Mouse (Mus musculus): Measurements from ENCODE around the gene Col27a1. TPM values are rescaled to one million over a fixed set of nuclear protein-coding genes. Genes with fewer than 3 reads are reported as not detected.

Gene Col27a1
- total RNA-seq, 2 experiments from 2014 or later: 6.1 to 8.3 TPM

- no peak for DNase-seq
Measured at GRCm38 (mm10) chr4:63259066-63259465, 45.3 kb downstream of the Col27a1 start.

DNA sequence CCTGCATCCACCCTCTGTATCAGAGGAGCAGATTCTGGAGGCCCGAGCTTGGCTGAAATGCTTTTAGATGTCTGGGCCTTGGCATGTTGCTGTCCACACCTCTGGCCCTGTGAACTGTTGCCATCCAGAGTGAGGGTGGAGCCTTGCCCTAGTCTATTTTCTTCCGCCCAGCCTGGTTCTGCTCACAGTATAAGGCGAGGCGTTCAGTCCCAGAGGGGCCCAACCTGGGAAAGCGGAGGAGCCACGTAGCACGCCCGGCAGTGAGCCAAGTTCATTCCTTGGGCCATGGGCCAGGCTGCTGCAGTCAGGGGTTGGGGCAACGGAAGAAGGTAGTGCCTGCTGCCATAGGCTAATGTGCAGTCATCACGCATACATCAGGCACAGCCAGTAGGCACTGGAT is 46.7 kb downstream of the Col27a1 start:
- DNase-seq: no peak

DNA sequence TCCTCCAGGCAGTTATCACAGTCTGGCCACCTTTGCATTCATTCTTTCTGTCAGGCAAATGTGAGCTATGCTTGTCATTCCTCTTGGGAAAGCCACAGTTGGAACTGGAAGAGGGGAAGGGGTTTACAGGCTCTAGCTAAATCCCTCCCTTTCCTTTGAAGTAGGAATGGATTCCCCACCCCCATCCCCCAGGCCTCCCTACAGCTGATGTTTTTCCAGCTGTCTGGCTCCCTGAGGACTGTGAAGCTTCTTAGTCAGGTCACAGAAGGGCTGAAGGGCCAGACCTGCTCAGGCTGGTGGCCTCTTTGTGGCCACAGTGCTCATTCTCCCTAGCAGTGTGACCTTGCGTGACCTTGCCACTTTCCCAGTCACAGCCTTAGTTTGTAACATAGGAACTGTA is 49.1 kb downstream of the Col27a1 start:
- no peak for DNase-seq

DNA sequence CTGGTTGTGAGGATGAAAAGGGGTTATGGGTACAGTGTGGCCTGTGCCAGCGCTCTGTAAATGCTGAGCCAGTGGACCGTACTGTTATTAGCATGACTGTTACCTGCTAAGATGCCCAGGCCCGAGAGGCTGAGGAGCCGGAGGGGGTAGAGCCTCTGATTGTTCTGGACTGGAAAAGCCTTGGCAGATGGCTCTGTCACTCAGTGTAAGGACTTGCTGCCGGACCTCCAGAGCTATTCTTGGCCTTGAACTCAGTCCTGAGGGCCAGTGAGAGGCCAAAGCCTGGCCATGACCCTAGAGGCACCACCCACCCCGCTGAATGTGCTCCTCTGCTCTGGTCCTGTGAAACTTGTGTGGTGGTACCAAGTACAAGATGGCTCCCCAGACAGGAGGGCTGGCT is 52.5 kb downstream of the Col27a1 start:
- no peak for DNase-seq

- no peak for DNase-seq
Measured at GRCm38 (mm10) chr4:63267121-63267520, 53.3 kb downstream of the Col27a1 start.

DNA sequence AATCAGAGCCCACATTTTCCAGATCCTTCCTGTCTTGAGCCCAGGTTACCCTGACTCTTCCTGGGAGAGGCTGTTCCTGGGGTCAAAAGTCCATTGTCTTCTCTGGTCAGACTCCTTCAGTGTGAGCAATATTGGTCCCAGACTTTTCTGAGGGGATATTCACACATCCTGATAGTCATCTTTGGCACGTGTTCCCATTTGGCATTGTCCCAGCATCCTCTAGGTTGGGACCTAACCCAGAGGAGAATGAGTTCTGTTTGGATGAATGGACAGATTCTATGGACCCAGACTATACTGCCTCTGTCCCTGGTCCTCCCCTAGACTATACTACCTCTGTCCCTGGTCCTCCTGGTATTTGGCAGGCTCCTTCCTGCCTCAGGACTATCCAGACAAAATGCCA is 53.8 kb downstream of the Col27a1 start:
- no peak for DNase-seq

DNA sequence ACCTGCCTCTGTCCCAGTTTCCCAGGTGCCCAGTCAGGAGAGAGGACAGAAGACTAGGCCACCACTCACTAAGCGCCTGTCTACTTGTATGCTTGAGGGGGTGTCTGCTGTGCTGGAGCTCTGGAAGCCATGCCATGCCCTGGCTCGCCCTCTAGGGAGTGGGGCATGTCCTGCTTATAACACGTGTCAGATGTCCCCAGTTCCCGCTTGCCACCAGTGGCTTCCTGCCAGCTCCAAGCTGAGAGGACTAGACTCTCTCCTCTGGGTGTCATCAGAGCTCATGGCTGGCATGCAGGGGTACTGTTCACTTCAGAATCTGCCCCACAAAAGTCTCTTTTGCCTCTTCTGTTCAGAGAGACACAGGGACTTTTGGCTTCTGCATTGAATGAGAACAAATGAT is 55.0 kb downstream of the Col27a1 start:
- DNase-seq: no peak

- no peak for DNase-seq
Measured at GRCm38 (mm10) chr4:63274516-63274915, 60.7 kb downstream of the Col27a1 start.

DNA sequence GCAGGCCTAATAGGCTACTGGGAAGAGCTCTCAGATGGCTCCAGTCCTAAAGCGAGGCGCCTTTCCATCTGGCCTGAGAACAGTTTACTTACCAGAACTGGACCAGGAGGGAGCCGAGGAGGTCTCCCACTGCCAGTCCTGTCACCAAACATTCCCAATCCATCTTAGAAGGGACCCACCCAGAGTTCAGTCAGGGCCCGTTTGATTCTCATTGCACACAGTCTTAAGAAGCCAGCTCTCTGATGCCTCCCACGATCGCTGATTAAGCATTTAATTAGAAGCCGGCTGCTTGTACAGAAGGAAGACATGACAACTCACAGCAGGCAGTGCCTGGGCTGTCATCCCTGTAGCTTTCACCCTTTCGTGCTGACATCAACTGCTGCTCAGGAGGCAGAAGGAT is 61.4 kb downstream of the Col27a1 start:
- DNase-seq: no peak

DNA sequence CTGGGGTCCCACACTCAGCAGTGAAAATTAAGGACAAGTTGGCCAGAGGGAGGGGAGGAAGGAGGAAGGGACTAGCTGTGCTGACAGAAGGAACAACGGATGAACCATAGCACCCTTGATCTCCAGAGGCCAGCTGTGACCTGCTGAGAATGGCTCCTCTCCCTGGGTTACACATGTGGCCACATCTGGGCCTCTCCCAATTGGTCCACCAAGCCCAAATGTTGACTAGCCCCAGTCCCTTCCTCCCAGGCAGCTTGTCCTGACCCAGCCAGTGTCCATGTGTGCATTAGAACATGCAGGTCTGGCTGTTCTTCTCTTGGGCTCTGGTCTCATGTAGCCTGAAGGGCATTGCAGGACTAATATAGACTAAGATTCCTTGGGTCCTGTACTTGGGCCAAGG is 62.8 kb downstream of the Col27a1 start:
- DNase-seq: no peak

DNA sequence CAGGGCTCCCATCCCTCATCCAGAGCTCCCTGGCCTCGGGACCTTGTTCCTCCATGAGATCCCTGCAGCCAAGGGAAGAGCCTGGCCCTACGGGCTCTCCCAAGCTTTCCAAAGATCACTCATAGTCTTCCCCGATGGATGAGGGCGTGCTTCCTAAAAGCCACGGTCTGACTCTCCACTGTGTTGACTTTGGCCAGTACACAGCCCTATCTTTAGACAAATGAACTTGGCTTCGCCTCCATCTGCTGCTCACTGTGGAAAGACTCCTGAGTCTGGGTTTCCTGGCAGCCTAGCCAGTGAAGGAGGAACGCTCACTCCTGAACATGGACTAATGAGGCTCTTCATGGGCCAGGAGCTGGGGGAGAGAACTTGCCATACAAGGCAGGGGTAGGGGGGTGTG is 65.0 kb downstream of the Col27a1 start:
- peak in 1 of 2 experiments; percentile 18 for DNase-seq

DNA sequence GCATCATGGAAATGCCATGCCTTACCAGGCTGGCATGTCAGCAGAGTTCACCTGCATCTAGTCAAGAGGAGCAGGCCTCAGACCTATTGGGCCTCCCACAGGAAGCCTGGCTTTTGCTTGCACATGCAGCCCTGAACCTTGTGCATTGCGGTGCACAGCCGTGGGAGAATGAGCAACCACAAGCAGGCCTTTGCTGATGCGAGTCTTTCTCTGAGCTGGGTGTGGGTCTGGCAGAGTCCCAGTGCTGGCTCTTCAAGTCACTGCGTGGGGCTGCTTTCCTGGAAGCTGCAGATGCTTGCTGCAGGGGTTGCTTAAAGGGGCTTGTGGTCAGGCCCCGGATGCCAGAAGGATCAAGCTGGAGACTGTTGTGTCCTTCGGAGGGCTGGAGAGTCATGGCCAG is 67.9 kb downstream of the Col27a1 start:
- DNase-seq: no peak

DNA sequence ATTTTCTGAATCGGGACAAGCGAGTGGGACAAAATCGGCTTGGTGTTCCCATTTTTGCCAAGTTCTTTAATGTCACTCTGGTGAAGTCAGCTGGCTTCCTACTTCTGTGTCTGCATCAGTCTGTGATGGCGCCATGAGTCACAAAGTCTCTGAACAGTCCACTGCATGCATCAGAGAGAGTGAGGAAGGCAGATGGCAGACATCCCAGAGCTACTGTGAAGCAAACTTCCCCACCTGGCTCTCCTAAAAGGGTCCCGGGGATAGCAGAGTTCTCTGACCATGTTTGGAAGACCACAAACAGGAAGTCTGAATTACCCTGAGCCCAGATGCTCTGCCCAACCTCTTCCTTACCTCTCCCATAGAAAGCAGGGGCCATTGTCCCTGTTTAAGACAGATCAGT is 69.5 kb downstream of the Col27a1 start:
- peak; percentile 42 to 65 for DNase-seq

DNA sequence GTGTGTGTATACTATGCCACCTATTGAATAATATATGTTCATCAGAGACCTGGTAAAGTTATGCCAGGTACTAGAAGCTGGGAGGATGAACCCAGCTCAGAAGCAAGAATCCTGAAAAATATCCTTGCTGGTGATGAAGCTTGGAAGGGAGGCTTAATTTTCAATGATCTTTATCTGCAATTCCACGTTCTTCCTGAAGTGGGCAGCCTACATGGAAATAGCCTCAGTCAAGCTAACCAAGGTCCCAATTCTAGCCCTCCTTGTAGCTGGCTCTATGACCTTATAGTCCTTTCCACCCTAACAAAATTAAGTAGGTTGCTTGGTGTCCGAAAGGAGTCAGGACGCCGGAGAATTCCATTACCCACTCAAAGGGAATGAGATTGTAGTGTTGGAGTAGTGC is 72.2 kb downstream of the Col27a1 start:
- no peak for DNase-seq

- no peak for DNase-seq
Measured at GRCm38 (mm10) chr4:63288497-63288896, 74.7 kb downstream of the Col27a1 start.

DNA sequence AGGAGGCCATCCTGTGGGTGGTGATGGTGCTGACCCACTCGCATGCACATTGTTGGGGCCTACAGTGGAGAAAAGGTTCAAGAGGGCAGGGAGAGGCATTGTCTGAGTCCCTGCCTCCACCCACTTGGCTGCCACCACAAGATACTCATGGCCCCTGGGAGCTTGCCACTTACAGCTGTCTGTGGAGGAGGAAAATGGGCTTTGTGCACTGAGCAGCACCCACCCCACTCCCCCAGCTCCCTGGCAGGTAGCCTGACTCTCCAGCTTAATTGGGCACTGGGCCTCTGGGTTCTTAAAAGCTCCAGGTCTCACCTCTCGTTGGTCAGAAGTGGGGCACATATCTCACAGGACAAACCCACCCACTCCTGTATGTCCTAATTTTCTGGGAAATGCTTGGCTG is 76.3 kb downstream of the Col27a1 start:
- no peak for DNase-seq

DNA sequence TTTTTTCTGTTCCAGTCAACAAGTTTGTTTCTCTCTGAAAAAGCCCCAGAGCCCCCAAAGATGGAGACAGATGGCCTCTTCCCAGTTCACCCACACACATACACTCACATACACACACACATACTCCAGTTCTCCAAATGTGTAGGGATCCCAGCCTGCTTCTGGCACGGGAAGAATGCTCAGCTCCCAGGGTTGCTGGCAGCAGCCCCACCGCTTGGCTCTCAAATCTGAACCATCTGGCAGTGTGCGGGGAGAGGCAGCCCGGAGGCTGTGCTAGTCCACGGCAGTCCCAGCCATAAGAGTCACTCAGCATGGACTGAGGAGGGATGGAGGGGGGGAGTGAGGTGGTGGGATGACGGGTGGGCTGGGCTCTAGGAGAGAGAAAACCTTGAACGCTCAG is 77.3 kb downstream of the Col27a1 start:
- peak; percentile 32 to 57 for DNase-seq

DNA sequence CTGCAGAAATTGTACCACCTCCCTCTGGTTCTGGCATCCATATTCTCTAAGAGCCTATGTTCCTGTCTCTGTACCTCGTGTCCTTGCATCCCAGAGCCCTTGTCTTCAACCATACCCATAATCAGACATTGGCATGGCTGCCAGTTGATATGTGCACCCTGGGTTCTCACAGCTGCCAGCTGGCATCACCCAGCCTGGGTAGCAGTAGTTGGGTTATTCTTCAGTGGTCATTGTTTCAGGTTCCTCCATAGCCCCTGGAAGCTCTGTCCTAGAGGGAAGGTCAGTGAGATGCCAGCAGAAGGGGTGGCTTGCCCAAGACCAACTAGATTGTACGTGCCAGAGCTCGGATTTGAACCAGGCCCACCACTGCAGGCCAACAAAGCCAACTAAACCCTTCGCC is 77.9 kb downstream of the Col27a1 start:
- no peak for DNase-seq

DNA sequence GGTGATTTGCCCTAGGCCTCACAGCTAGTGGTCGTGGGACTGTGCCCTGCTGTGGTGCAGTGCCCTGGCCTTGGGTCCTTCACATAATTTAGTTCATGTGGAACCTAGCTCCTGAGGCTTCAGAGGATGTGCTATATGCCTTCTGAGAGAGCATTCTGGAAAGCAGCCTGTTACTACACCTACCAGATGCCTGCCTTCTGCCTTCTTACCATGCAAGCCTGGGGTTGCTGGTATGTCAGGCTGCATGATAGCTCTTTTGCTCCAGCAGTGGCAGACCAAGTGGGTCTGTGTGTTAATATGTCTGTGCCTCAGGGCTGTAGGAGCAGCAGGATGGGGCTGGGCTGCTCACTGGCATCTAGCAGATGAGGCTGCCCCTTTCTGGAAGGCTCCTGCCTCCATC is 81.8 kb downstream of the Col27a1 start:
- DNase-seq: no peak

DNA sequence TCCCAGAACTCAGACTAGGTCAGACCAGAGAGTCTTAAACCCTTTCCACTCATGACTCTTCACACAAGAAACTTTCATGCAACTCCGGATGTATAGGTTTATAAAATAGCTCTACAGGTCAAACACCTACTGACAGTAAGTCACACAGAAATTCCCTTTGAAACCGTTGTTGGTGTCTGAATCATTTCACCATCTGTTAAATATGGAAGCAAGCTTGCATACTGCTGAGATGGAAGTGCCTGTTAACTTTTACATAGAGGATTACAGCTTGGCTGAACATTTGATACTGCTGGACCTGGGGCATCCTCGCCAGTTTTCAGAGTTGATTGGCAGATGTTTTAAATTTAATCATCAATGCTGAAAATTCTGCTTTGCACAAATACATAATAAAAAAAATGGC is 82.5 kb downstream of the Col27a1 start:
- DNase-seq: no peak

GRCm38 (mm10) chr4:63296876-63297275 is 83.1 kb downstream of the Col27a1 start:
- DNase-seq: no peak

DNA sequence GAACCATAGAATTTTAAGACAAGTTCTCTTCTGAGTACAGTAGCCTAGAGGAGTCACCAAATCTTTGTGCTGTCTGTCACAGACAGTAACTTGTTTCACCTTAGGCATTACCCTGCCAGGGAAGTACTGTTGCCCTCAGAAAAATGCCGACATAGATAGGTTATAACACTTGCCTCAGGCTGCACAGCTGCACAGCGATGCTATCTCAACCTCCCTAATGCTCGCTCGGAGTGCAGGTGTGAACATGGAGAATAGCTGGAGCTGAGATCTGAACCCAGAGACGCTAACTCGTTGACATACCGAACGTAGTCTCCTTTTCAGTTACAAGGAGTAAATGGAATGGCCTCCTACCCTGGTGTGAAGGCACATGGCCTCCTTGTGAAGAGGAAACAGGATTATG is 84.4 kb downstream of the Col27a1 start:
- DNase-seq: no peak

GRCm38 (mm10) chr4:63302641-63303040 is 88.8 kb downstream of the Col27a1 start:
- no peak for DNase-seq

DNA sequence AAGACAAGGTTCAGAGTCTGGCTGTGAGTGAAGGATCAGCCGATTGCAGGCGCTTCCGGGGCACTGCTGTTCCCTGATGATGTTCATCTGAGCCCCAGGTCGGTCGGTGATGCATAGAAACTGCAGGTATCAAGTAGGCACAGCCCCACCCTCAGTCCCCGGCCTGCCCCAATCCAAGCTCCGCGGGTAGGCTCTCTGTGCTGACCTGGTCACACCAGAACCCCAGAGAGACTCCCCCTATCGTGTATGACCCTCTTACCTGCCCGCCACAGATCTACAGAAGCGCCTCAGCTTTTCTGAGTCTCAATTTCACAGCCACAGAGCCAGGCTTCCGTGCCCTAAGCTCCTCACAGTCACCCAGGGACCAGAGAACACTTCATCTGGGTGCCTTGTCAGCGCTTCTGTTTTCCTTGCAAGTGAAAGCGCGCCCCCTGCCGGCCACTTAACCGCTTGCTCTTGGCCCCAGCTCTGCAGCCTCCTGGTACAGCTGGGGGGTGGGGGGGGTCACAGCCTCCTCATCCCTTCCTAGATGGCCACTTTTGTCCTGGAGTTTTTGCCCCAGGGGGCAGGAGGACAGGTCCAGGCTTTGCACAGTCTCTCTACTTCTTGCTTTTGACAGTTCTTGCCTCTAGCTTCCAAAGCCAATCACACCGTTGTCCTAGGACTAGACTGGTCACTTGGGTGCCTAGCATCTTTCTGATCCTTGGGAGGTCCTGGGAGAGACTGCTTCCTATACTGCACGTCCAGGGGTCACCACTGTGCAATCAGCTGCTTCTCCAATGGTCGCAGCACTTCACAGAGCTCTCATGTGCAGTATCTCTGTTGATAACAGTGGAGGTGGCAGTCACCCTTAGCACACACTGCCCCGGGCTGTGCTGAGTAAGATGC is 93.6 kb downstream of the Col27a1 start:
- DNase-seq: peak; percentile 91 to 95
